Mouse (Mus musculus) c-Kit-negative CD71-positive TER-119-positive erythroid progenitor cells, embryonic 14.5 days (primary cell): ENCODE measurements around the gene Ahnak2.
"Not testable (repeated sequence)": the region's sequence is repeated elsewhere in the genome, so short reads cannot be mapped to it uniquely, and the experiment has no call there.

Source experiments
- DNase-seq: peaks from one replicate; pipeline ENCODE4 v3.0.0-alpha.2; 2013; ENCODE audit warnings: low read depth, low spot score

Ahnak2 gene

GRCm38 (mm10) chr12:112801864-112802846 is at the start of gene Ahnak2:
Gene Ahnak2, minus strand, starts transcription at chr12:112802657.
- no peak for DNase-seq

DNA sequence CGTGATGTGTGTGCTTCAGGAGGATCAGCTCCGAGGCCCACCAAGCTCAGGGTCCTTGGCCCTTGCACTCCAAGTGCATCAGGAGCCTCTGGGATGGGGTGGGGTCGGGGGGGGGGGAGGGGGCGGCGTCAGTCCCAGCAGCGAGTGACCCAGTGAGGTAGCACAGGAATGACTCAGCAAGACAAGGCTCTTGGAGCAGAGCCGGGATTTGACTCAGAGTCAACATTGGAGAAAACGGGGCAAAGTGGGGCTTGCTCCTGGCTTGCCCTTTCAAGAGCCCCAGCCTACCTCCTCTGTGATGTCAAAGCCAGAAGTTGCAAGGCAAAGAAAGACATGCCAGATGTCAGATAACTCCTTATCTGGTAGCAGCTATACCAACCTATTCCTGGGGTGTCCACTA is 48.7 kb upstream of the Ahnak2 start:
- no peak for DNase-seq

- DNase-seq: no peak
These were observed 47.9 kb upstream of the Ahnak2 start for GRCm38 (mm10) chr12:112850344-112850743.

GRCm38 (mm10) chr12:112849235-112850022 is 47.0 kb upstream of the Ahnak2 start:
- no peak for DNase-seq

DNA sequence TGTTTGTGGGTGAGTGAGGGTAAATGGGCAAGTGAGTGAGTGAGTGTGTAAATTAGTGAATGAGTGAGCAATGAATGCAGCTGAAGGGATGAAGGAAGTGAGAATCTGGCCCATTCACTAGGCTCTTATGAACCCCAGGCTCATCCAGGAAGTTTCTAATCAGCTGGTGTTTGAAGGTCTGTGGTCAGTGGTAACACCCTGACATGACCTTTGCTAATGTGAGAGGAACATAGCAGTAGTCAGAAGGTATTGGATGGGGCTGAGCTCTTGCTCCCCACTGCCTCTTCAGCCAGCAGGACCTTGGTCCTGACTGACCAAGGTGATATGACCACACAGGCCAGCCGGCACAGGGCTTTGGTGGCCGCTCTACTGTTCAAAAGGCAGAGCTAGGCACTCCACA is 45.4 kb upstream of the Ahnak2 start:
- no peak for DNase-seq

GRCm38 (mm10) chr12:112843803-112844202 is 41.3 kb upstream of the Ahnak2 start:
- DNase-seq: peak; percentile 57

- not testable (repeated sequence) for DNase-seq
These were observed 39.7 kb upstream of the Ahnak2 start for GRCm38 (mm10) chr12:112842128-112842527.

DNA sequence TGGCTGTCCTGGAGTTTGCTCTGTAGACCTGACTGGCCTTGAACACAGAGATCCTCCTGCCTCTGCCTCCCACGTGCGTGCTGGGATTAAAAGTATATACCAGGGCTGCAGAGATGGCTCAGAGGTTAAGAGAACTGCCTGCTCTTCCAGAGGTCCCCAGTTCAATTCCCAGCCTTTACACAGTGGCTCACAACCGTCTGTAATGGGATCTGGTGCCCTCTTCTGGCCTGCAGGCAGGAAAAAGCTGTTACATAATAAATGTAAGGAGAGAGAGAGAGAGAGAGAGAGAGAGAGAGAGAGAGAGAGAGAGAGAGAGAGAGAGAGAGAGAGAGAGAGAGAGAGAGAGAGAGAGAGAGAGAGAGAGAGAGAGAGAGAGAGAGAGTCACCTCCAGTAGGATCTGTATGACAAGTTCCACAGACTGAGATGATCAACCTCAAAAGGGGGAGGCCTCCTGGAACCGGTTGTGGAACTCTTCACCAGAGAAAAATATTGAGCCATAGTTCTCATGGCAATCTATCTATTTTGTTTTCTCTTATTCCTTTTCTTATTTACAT is 39.0 kb upstream of the Ahnak2 start:
- DNase-seq: not testable (repeated sequence)

- DNase-seq: no peak
These were observed 38.0 kb upstream of the Ahnak2 start for GRCm38 (mm10) chr12:112840209-112841086.

GRCm38 (mm10) chr12:112835046-112835445 is 32.6 kb upstream of the Ahnak2 start:
- DNase-seq: no peak

DNA sequence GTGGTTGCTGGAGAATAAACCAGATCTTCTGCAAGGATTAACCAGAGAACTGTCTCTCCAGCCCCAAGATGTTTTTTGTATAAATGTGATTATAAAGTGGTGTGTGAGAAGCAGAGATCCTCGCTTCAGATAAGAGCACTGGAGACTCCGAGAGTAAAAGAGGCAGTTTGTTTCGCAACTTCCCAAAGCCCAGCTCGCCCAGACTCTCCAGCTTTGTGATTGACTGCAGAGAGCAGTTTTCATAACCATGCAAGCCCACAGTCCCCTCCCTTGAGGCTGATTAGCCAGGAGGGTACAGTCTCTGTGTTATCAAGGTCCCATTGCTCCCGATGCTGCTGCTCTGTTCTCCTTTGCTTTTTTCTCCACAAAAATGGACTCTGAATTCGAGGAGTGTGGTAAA is 31.1 kb upstream of the Ahnak2 start:
- no peak for DNase-seq

DNA sequence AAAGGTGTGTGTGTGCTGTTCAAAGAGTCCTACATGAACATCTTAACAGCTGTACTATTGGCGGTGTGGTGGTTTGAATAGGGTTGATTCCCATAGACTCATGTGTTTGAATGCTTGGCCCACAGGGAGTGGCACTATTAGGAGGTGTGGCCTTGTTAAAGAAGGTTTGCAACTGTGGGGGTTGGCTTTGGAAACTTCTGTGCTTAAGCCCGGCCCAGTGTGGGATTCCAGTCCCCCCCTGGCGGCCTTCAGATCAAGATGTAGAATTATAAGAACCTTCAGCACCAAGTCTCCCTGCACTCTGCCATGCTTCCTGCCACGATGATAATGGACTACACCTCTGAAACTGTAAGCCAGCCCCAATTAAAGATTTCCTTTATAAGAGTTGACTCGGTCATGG is 30.0 kb upstream of the Ahnak2 start:
- no peak for DNase-seq

DNA sequence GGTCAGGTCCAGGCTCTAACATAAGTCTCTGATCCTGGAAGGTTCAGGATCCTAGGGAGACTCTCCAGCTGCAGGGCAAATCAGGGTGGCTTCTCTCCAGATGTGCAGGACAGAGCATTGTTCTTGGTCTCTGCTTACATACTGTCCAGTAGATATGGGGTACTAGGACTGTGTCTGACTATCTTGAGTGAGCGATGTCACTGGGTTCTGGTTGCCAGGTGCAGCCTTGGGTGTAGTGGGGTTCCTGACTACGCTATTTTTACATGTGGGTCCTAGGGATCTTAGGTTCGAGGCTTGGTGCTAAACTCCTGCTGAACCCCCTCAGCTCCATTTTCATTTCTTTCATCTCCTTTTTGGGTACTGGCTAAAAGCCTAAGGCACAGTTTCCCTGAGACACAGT is 28.1 kb upstream of the Ahnak2 start:
- no peak for DNase-seq

DNA sequence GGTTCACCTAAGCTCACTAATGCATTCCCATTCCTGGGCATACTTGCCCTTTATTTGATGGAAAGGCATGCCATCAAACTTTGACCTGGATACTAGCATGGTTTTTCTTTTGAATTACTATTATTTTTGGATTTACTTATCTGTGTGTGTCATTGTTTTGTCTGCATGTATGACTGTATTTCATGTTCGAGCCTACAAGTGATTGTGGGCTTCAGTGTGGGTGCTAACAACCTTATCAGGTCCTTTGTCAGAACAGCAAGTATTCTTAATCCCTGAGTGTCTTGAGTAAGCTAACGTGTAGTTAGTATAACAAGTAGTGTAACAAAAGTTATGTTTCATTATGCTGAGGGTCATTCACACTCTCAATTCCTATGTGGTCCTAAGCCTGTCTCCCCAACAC is 27.7 kb upstream of the Ahnak2 start:
- no peak for DNase-seq

- DNase-seq: peak; percentile 98
These were observed 26.9 kb upstream of the Ahnak2 start, which contains the start of gene Cdca4 for GRCm38 (mm10) chr12:112829244-112829864. Gene Cdca4, minus strand, starts transcription at chr12:112829423.

DNA sequence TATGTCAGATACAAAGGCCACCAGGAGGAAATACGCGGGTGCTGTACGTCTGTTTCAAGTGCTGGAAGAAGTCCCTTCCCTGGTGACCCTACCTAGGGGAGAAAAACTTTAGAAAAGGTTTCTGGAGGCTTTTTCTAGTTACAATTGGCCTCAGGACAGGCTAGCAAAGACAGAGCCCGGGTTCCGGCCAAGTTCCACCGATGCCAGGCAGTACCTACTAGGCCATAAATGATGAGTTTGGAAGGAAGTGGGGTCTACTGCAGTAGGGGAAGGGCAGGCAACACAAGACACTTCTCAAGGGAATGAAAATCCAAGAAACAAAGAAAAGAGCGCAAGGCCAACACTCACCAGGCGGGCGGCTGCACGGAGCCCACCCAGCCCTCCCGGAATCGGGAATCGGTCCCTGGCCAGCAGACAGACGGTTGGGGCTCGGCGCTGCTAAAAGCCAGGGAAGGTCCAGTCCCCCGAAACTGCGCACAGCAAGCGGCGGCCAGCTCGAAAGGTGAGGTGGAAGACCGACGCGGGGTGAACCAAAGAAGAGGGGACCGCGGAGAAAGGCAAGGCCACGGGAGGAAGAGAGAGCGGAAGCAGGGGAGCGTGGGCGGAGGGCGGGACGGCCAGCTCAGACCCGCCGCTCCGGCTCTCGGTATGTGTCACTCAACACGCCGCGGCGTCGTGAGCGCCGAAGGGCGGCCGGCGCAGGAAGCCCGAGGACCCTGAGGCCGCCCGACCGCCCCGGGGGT is 26.2 kb upstream of the Ahnak2 start:
- DNase-seq: no peak

GRCm38 (mm10) chr12:112825901-112826300 is 23.4 kb upstream of the Ahnak2 start:
- DNase-seq: no peak

DNA sequence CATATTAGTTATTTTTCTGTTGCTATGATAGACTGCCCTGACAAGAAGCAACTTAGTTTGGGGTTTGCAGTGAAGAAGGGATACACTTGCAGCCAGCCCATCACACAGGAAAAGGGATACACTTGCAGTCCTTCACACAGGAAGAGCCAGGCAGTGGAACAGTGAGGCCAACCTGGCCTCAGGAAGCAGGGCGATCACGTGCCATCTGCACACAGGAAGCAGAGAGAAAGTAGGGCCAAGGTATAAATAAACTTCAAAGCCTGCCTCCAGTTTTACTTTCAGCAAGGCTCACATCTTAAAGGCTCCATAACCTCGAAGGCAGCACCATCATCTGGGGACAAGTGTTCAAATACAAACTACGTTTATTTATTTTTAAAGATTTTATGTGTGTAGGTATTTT is 20.8 kb upstream of the Ahnak2 start:
- no peak for DNase-seq

- DNase-seq: no peak
These were observed 20.2 kb upstream of the Ahnak2 start for GRCm38 (mm10) chr12:112822676-112823075.

- no peak for DNase-seq
These were observed 19.5 kb upstream of the Ahnak2 start for GRCm38 (mm10) chr12:112821974-112822373.
